Mouse (Mus musculus): ENCODE measurements around the gene Pias3.

DNA sequence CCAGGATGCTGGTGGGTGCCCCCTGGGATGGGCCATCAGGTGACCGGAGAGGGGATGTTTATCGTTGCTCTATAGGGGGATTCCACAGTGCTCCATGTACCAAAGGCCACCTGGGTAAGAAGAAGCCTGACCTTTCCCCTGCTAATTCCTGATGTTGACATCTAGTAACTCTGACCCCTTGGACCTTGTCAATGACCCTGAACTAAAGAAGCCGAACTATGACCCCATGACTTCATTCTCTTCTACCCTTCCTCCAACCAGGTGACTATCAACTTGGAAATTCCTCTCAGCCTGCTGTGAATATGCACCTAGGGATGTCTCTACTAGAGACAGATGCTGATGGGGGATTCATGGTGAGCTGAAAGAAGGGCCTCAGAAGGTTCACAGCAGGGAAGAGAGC, 48.8 kb upstream of the Pias3 start:
- TF ChIP-seq CTCF (IDR thresholded peaks at IDR 0.05; ENCODE audit: borderline replicate concordance, extremely low read depth, insufficient read depth, insufficient read length) (no peak), POLR2A (IDR thresholded peaks at IDR 0.05; ENCODE audit: borderline replicate concordance, extremely low read depth, insufficient read depth, insufficient read length, poor library complexity, severe bottlenecking) (no peak)

Measured in brain, embryonic 14.5 days (tissue).